ENCODE assay signal across 27 mouse cellular contexts in the genomic region with DNA sequence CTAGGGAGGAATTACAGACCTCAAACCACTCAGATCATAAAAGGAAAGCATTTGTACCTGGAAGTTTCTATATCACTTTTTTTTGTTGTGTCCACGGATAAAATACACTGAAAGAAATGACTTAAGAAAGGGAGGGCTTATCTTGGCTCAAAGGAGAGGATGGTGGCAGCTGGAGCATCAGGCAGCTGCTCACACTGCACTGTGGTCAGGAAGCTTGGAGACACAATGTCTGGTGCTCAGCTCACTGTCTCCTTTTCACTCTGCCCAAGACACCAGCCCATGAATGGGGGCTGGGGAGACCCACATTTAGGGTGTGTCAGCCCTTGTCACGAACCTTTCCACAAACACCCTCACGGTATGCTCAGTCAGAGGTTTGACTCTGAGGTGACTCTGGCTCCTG.
DNase-seq lines count a peak whose midpoint lies in the region; ATAC-seq and TF ChIP-seq lines count a peak whose summit lies in the region.
"Had no signal": no experiment of that assay in that cellular context is flagged by ENCODE, and none has a peak within 500 bp of the region (broad histone marks: within the 10 kb centered on the region; RNA-seq: fewer than 3 reads in every experiment).

No protein-coding gene starts in this region.

- no peaks in the 10 kb centered on the region for H3K4me1 ChIP-seq in hindbrain, embryonic 12.5 days
- 0 out of 2 replicates have a peak, but pooled peaks cover 3% of the 10 kb centered on the region for H3K4me1 ChIP-seq in hindbrain, embryonic 14.5 days (replicated peaks; ENCODE audit: control insufficient read depth, insufficient read depth, low read length)
- H3K4me1 ChIP-seq in megakaryocyte, embryonic 14.5 days: peaks cover 13% of the 10 kb centered on the region
- H3K4me1 ChIP-seq: embryonic facial prominence, embryonic 10.5 days; embryonic facial prominence, embryonic 12.5 days; forebrain, embryonic 10.5 days had no signal

- 52% methylated on average over 3 of the region's 3 CpGs for WGBS in hindbrain, embryonic 12.5 days
- 60% methylated on average over 3 of the region's 3 CpGs for WGBS in hindbrain, embryonic 14.5 days

- no peak for TF ChIP-seq POLR2A in myocyte (IDR thresholded peaks at IDR 0.05; ENCODE audit: insufficient read length, low read depth)

- H3K27ac ChIP-seq in hindbrain, embryonic 12.5 days: no peak overlapping the region
- no peak overlapping the region for H3K27ac ChIP-seq in hindbrain, embryonic 14.5 days
- H3K27ac ChIP-seq: embryonic facial prominence, embryonic 10.5 days; embryonic facial prominence, embryonic 12.5 days; forebrain, embryonic 10.5 days; forebrain, embryonic 12.5 days had no signal

- no peak for DNase-seq in hindbrain, embryonic 14.5 days (ENCODE audit: low spot score)
- peak; percentile 48 for DNase-seq in 416B (ENCODE audit: low read depth)
- DNase-seq: adrenal gland, adult 8-10 months; adrenal gland, postnatal 14 days; adrenal gland, postnatal 36 days; B cell, adult 2 months; cerebellum, adult 11-12 months; cerebellum, adult 2 months; cerebellum, adult 9-10 months; cerebellum, postnatal 10 days; cerebellum, postnatal 25 days had no signal

- no peak overlapping the region for H3K4me2 ChIP-seq in hindbrain, embryonic 12.5 days (replicated peaks)
- H3K4me2 ChIP-seq in hindbrain, embryonic 14.5 days (replicated peaks): no peak overlapping the region
- no peak overlapping the region for H3K4me2 ChIP-seq in myocyte (ENCODE audit: low read depth)
- H3K4me2 ChIP-seq: embryonic facial prominence, embryonic 12.5 days; forebrain, embryonic 12.5 days had no signal

- H3K9me3 ChIP-seq in hindbrain, embryonic 12.5 days (replicated peaks): no peaks in the 10 kb centered on the region
- 0 out of 2 replicates have a peak, but pooled peaks cover 1% of the 10 kb centered on the region for H3K9me3 ChIP-seq in hindbrain, embryonic 14.5 days (ENCODE audit: control insufficient read depth, low read length)
- no peaks in the 10 kb centered on the region for H3K9me3 ChIP-seq in megakaryocyte, embryonic 14.5 days
- H3K9me3 ChIP-seq: embryonic facial prominence, embryonic 10.5 days; embryonic facial prominence, embryonic 12.5 days; forebrain, embryonic 10.5 days; forebrain, embryonic 12.5 days; G1E had no signal

- H3K27me3 ChIP-seq in hindbrain, embryonic 12.5 days: no peaks in the 10 kb centered on the region
- H3K27me3 ChIP-seq in hindbrain, embryonic 14.5 days (ENCODE audit: control insufficient read depth, insufficient read depth, low read length): no peaks in the 10 kb centered on the region
- no peaks in the 10 kb centered on the region for H3K27me3 ChIP-seq in megakaryocyte, embryonic 14.5 days (replicated peaks)
- H3K27me3 ChIP-seq in myocyte (ENCODE audit: control insufficient read depth, insufficient read depth, insufficient read length): no peaks in the 10 kb centered on the region
- H3K27me3 ChIP-seq: CH12.LX; embryonic facial prominence, embryonic 12.5 days; forebrain, embryonic 12.5 days had no signal

- peak; percentile 48; the same call in 1 of the 2 replicates for ATAC-seq in hindbrain, embryonic 12.5 days (ENCODE audit: low FRiP score)
- ATAC-seq in hindbrain, embryonic 14.5 days (ENCODE audit: low FRiP score): no peak
- ATAC-seq in megakaryocyte, adult 5-6 weeks (ENCODE audit: poor library complexity, severe bottlenecking): no peak
- ATAC-seq in erythroid progenitor cell, adult 5-6 weeks (replicated peaks; ENCODE audit: low FRiP score, poor library complexity, severe bottlenecking): no peak
- ATAC-seq: activated CD4-positive, CD25-positive, alpha-beta regulatory T cell, adult 4 months; CD4-positive, CD25-positive, alpha-beta regulatory T cell, adult 4 months; forebrain, embryonic 14.5 days; forebrain, embryonic 16.5 days; Patski had no signal

- no peak overlapping the region for H3K4me3 ChIP-seq in hindbrain, embryonic 12.5 days
- H3K4me3 ChIP-seq in hindbrain, embryonic 14.5 days (replicated peaks; ENCODE audit: low read length): no peak overlapping the region
- peak overlapping the region; percentile 24 for H3K4me3 ChIP-seq in megakaryocyte, embryonic 14.5 days (replicated peaks)
- H3K4me3 ChIP-seq in myocyte: no peak overlapping the region
- H3K4me3 ChIP-seq: embryonic facial prominence, embryonic 10.5 days; embryonic facial prominence, embryonic 12.5 days; forebrain, embryonic 10.5 days; forebrain, embryonic 12.5 days had no signal

- no peak overlapping the region for H3K9ac ChIP-seq in hindbrain, embryonic 12.5 days
- no peak overlapping the region for H3K9ac ChIP-seq in hindbrain, embryonic 14.5 days
- H3K9ac ChIP-seq: embryonic facial prominence, embryonic 12.5 days; forebrain, embryonic 12.5 days had no signal

- H3K36me3 ChIP-seq in hindbrain, embryonic 12.5 days: no peaks in the 10 kb centered on the region
- H3K36me3 ChIP-seq in hindbrain, embryonic 14.5 days (replicated peaks; ENCODE audit: control insufficient read depth, insufficient read depth): no peaks in the 10 kb centered on the region
- H3K36me3 ChIP-seq in megakaryocyte, embryonic 14.5 days (replicated peaks; ENCODE audit: low read length): no peaks in the 10 kb centered on the region
- no peaks in the 10 kb centered on the region for H3K36me3 ChIP-seq in myocyte (ENCODE audit: control insufficient read depth, insufficient read depth)
- H3K36me3 ChIP-seq: embryonic facial prominence, embryonic 10.5 days; embryonic facial prominence, embryonic 12.5 days; forebrain, embryonic 10.5 days; forebrain, embryonic 12.5 days; G1E had no signal

- no peaks in the 10 kb centered on the region for H3K79me2 ChIP-seq in myocyte (ENCODE audit: control insufficient read depth, insufficient read depth)

- H3ac ChIP-seq in myocyte (ENCODE audit: control insufficient read depth, insufficient read length): no peak overlapping the region

TF ChIP-seq in myocyte, 11 proteins besides CTCF, POLR2A, EP300 and RAD21:
- no peak for TF ChIP-seq REST (IDR thresholded peaks at IDR 0.05; ENCODE audit: insufficient read depth, insufficient read length)
- TF ChIP-seq MYOG (IDR thresholded peaks at IDR 0.05; ENCODE audit: control insufficient read depth in 1 of 3, insufficient read depth in 1 of 3, insufficient read length in 2 of 3, low read depth in 2 of 3): peak in 1 of 3 experiments; percentile 26
- TF ChIP-seq MYOD1 (IDR thresholded peaks at IDR 0.05; ENCODE audit: control insufficient read depth in 1 of 3, insufficient read length in 2 of 3, low read depth in 2 of 3): peak in 2 of 3 experiments; percentile 39 to 52
